Mouse (Mus musculus) heart, postnatal 25 days (tissue): ENCODE results near the gene Icmt. TPM values are rescaled to one million over a fixed set of nuclear protein-coding genes. Genes with fewer than 3 reads are reported as not detected.

Experiments
- DNase-seq: peaks from one replicate; pipeline ENCODE4 v3.0.0; 2022; ENCODE audit warnings: low spot score
- intact Hi-C: fragments of 180-260 bp; cut with DNase I; formaldehyde crosslinking; loops from one replicate; pipeline ENCODE4 v1.15.1; 2025
- total RNA-seq, 2 experiments: library from RNA; stranded (reverse); gene quantifications; 2 replicates each; pipeline ENCODE4 v1.2.3; 2021

Icmt gene
- 10 to 100 TPM; 25.2 to 26.7 TPM for total RNA-seq

GRCm38 (mm10) chr4:152296874-152297861, at the start of gene Icmt:
Gene Icmt (plus strand): TSS chr4:152297227.
- intact Hi-C loops = loop anchor here (2.0 kb wide), 1 partner anchor 28 kb away; the partner anchor contains the start of gene Rpl22
- DNase-seq = peak; percentile 99

- no peak for DNase-seq
- intact Hi-C loops = no loop called here
Observed at GRCm38 (mm10) chr4:152250615-152251014, 46.4 kb upstream of the Icmt start.

- no peak for DNase-seq
- intact Hi-C loops = no loop called here
Observed at GRCm38 (mm10) chr4:152253183-152253759, 43.8 kb upstream of the Icmt start.

GRCm38 (mm10) chr4:152257070-152257469, 40.0 kb upstream of the Icmt start:
- peak; percentile 72 for DNase-seq
- intact Hi-C loops = no loop called here

- no peak for DNase-seq
- intact Hi-C loops = no loop called here
Observed at GRCm38 (mm10) chr4:152260451-152260850, 36.6 kb upstream of the Icmt start.

- intact Hi-C loops = no loop called here
Observed at GRCm38 (mm10) chr4:152262187-152262586, 34.8 kb upstream of the Icmt start.

GRCm38 (mm10) chr4:152263089-152263488, 33.9 kb upstream of the Icmt start:
- intact Hi-C loops = no loop called here
- DNase-seq = no peak

More at GRCm38 (mm10) chr4:152262187-152262586, 34.8 kb upstream of the Icmt start:
- DNase-seq = no peak

- intact Hi-C loops = no loop called here
Observed at GRCm38 (mm10) chr4:152263512-152264176, 33.4 kb upstream of the Icmt start.

GRCm38 (mm10) chr4:152264177-152264530, 32.9 kb upstream of the Icmt start:
- no peak for DNase-seq
- intact Hi-C loops = no loop called here

More at GRCm38 (mm10) chr4:152263512-152264176, 33.4 kb upstream of the Icmt start:
- no peak for DNase-seq

- intact Hi-C loops = no loop called here
- no peak for DNase-seq
Observed at GRCm38 (mm10) chr4:152264867-152265568, 32.0 kb upstream of the Icmt start.

GRCm38 (mm10) chr4:152265791-152266190, 31.2 kb upstream of the Icmt start:
- no peak for DNase-seq
- intact Hi-C loops = no loop called here

GRCm38 (mm10) chr4:152266236-152266895, 30.7 kb upstream of the Icmt start:
- intact Hi-C loops = no loop called here
- DNase-seq = no peak

GRCm38 (mm10) chr4:152267748-152268369, 29.2 kb upstream of the Icmt start:
- peak; percentile 72 for DNase-seq
- intact Hi-C loops = no loop called here

- no peak for DNase-seq
- intact Hi-C loops = no loop called here
Observed at GRCm38 (mm10) chr4:152269967-152270366, 27.1 kb upstream of the Icmt start.

- intact Hi-C loops = no loop called here
- no peak for DNase-seq
Observed at GRCm38 (mm10) chr4:152270599-152270998, 26.4 kb upstream of the Icmt start.

GRCm38 (mm10) chr4:152271334-152271733, 25.7 kb upstream of the Icmt start:
- intact Hi-C loops = no loop called here
- no peak for DNase-seq

GRCm38 (mm10) chr4:152272006-152272405, 25.0 kb upstream of the Icmt start:
- no peak for DNase-seq
- intact Hi-C loops = loop anchor here (2.0 kb wide), 1 partner anchor 57 kb away; no protein-coding TSS in a partner anchor

GRCm38 (mm10) chr4:152272449-152273049, 24.5 kb upstream of the Icmt start:
- intact Hi-C loops = loop anchor here (2.0 kb wide), 1 partner anchor 58 kb away; no protein-coding TSS in a partner anchor
- DNase-seq = peak; percentile 82
